Mouse (Mus musculus): ENCODE results near the gene Nt5m. TPM values are rescaled to one million over a fixed set of nuclear protein-coding genes. Genes with fewer than 3 reads are reported as not detected.

The Nt5m gene
- polyA plus RNA-seq, 1 experiment from 2014 or later: 43.0 TPM

DNA sequence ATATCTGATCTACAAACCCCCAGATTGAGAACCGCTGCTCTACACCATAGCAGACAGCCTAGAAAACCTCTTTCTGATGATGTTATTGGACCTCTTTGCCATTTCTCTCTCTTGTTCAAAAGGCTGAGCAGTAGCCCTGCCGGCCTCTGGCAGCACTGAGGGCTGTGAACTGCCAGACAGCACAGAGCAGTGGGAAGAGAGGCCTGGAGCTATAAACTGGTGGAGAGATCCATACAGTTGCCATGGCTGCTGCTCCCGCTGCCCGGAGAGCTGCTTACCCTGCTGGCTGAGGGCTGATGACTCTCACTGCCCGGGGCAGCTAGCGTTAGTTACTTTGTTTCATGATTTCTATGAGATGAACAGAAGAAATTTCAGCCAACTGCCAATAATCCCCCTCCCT is 52.6 kb downstream of the Nt5m start:
- WGBS: 77% methylated on average over 6 of the region's 6 CpGs
- Histone ChIP-seq H3K4me2 (replicated peaks) (no peak overlapping the region), H3K9ac (no peak overlapping the region), H3K27me3 (no peaks in the 10 kb centered on the region), H3K4me1 (no peaks in the 10 kb centered on the region), H3K36me3 (no peaks in the 10 kb centered on the region), H3K9me3 (no peaks in the 10 kb centered on the region), H3K4me3 (no peak overlapping the region), H3K27ac (no peak overlapping the region)
- ATAC-seq (ENCODE audit: insufficient number of reproducible peaks, insufficient read depth, low FRiP score, low TSS enrichment): no peak

- Histone ChIP-seq H3K9me3 (no peaks in the 10 kb centered on the region), H3K4me2 (replicated peaks) (no peak overlapping the region), H3K9ac (no peak overlapping the region), H3K27me3 (no peaks in the 10 kb centered on the region), H3K4me1 (no peaks in the 10 kb centered on the region), H3K27ac (no peak overlapping the region), H3K36me3 (no peaks in the 10 kb centered on the region), H3K4me3 (no peak overlapping the region)
- no peak for ATAC-seq (ENCODE audit: insufficient number of reproducible peaks, insufficient read depth, low FRiP score, low TSS enrichment)
- 64% methylated on average over 10 of the region's 10 CpGs for WGBS
Observed at GRCm38 (mm10) chr11:59893153-59893788, 54.0 kb downstream of the Nt5m start.

GRCm38 (mm10) chr11:59894916-59895315 is 55.7 kb downstream of the Nt5m start:
- H3K4me3 ChIP-seq: no peak overlapping the region
- H3K9me3 ChIP-seq: no peaks in the 10 kb centered on the region
- H3K9ac ChIP-seq: no peak overlapping the region
- H3K4me1 ChIP-seq: no peaks in the 10 kb centered on the region
- no peaks in the 10 kb centered on the region for H3K36me3 ChIP-seq
- H3K4me2 ChIP-seq (replicated peaks): no peak overlapping the region
- no peaks in the 10 kb centered on the region for H3K27me3 ChIP-seq
- 69% methylated on average over 6 of the region's 6 CpGs for WGBS
- no peak overlapping the region for H3K27ac ChIP-seq
- no peak for ATAC-seq (ENCODE audit: insufficient number of reproducible peaks, insufficient read depth, low FRiP score, low TSS enrichment)

DNA sequence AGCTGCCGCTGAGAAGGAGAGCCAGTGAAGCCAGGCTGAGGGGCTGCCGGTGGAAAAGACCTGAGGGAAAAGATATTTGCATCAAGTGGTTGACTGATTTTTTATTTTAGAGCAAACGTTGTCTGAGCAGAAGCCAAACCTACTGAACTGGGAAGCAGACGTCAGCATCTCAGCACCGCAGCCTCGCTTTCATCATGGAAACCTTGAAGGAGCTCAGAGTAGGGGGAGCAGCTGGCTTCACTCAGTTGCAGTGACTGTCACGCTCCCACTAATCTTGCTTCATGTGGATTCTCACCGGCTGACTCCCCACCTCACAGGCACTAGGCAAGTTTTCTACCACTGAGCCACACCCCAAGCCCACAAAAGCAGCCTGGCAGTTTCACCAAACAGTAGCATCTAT is 56.1 kb downstream of the Nt5m start:
- no peak overlapping the region for H3K9ac ChIP-seq
- no peak overlapping the region for H3K4me3 ChIP-seq
- no peak for ATAC-seq (ENCODE audit: insufficient number of reproducible peaks, insufficient read depth, low FRiP score, low TSS enrichment)
- H3K27ac ChIP-seq: no peak overlapping the region
- H3K36me3 ChIP-seq: no peaks in the 10 kb centered on the region
- H3K4me1 ChIP-seq: no peaks in the 10 kb centered on the region
- WGBS: 53% methylated on average over 8 of the region's 8 CpGs
- no peaks in the 10 kb centered on the region for H3K27me3 ChIP-seq
- H3K4me2 ChIP-seq (replicated peaks): no peak overlapping the region
- no peaks in the 10 kb centered on the region for H3K9me3 ChIP-seq

DNA sequence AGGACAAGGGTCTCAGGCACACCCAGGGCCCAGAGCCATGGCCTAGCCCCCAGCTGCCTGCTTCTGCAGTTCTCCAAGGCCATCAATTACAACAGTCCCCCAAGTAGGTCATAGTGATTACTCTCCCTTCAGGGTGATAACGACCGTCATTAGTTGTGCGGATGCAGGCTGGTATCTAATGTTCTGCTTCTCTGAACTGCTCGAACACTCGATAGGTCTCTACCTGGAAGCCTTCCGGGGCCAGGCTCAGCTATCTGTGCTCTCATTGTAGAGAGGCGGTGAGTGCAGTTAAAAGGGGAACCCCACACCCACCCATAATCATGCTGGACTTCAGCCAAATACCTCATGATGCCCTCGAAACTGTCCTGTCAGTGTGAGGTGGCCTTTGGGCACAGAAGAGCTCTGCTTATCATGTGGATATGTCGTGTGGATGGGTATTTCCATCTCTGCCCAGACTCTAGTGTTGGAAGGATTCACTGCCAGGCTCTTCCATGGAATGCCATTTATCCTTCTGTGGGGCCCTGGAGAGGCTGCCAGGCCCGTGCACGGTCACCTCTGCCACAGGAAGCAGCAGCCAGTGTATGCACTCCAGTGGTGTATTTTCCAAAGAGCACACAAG is 58.8 kb downstream of the Nt5m start:
- no peak overlapping the region for H3K4me3 ChIP-seq
- no peaks in the 10 kb centered on the region for H3K4me1 ChIP-seq
- ATAC-seq (ENCODE audit: insufficient number of reproducible peaks, insufficient read depth, low FRiP score, low TSS enrichment): no peak
- H3K27me3 ChIP-seq: no peaks in the 10 kb centered on the region
- H3K36me3 ChIP-seq: no peaks in the 10 kb centered on the region
- H3K9ac ChIP-seq: no peak overlapping the region
- H3K9me3 ChIP-seq: no peaks in the 10 kb centered on the region
- WGBS: 80% methylated on average over 11 of the region's 11 CpGs
- H3K27ac ChIP-seq: no peak overlapping the region
- no peak overlapping the region for H3K4me2 ChIP-seq (replicated peaks)

DNA sequence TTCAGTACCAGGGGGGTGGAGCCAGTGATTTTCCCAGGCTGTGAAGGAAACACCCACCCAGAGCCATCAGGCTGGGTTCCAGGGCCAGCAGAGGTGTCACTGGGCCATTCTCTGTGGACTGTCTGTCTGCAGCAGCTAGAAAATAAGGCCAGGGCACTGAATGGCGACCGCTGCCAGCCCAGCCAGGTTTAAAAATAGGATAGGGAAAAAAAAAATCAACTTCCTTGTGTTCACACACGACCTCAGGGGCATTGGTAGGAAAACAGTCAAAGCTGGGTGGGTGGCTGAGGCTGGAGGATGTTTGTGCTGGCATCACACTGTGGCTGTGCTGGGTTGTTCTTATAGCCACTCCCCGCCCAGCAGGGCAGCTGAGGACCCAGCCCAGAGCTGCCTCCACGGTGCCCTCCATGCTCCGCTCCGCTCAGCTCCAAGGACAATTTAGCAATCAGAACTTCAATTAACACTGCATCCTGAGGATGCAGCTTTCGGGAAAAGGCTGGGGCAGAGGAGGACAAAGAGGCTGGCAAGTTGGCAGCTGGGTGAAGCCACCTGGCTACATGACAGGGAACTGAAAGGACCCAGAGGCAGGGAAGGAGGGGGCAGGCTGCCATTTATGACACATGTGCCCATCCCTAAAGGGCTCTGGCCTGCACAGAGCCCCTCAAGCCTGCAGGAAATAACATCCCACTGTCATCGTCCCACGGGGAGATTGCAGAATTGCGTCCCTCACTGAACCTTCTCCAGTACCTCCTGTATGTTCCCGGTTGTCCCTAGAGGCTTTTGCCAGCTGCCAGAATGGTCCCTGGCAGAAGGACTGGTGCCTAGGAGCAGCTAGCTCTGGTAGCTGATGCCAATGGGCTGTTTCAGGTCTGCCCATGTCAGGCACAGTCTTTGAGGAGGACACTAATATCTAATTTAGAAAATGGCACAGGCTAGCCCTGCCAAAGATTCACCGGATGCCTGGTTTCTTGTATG is 60.8 kb downstream of the Nt5m start:
- Histone ChIP-seq H3K9me3 (no peaks in the 10 kb centered on the region), H3K4me3 (no peak overlapping the region), H3K9ac (no peak overlapping the region), H3K4me2 (replicated peaks) (no peak overlapping the region), H3K27me3 (no peaks in the 10 kb centered on the region), H3K27ac (no peak overlapping the region), H3K4me1 (no peaks in the 10 kb centered on the region), H3K36me3 (no peaks in the 10 kb centered on the region)
- ATAC-seq (ENCODE audit: insufficient number of reproducible peaks, insufficient read depth, low FRiP score, low TSS enrichment): no peak
- 49% methylated on average over 13 of the region's 13 CpGs for WGBS

- H3K4me3 ChIP-seq: no peak overlapping the region
- no peak overlapping the region for H3K4me2 ChIP-seq (replicated peaks)
- no peak for ATAC-seq (ENCODE audit: insufficient number of reproducible peaks, insufficient read depth, low FRiP score, low TSS enrichment)
- 82% methylated on average over 1 of the region's 1 CpGs for WGBS
- no peaks in the 10 kb centered on the region for H3K27me3 ChIP-seq
- no peaks in the 10 kb centered on the region for H3K9me3 ChIP-seq
- no peak overlapping the region for H3K27ac ChIP-seq
- H3K36me3 ChIP-seq: no peaks in the 10 kb centered on the region
- no peaks in the 10 kb centered on the region for H3K4me1 ChIP-seq
- no peak overlapping the region for H3K9ac ChIP-seq
Observed at GRCm38 (mm10) chr11:59900995-59901394, 61.7 kb downstream of the Nt5m start.

GRCm38 (mm10) chr11:59902045-59902726 is 62.9 kb downstream of the Nt5m start:
- H3K9me3 ChIP-seq: no peaks in the 10 kb centered on the region
- H3K4me1 ChIP-seq: no peaks in the 10 kb centered on the region
- no peak overlapping the region for H3K4me3 ChIP-seq
- H3K4me2 ChIP-seq (replicated peaks): no peak overlapping the region
- 61% methylated on average over 8 of the region's 8 CpGs for WGBS
- no peaks in the 10 kb centered on the region for H3K36me3 ChIP-seq
- ATAC-seq (ENCODE audit: insufficient number of reproducible peaks, insufficient read depth, low FRiP score, low TSS enrichment): no peak
- H3K9ac ChIP-seq: no peak overlapping the region
- no peaks in the 10 kb centered on the region for H3K27me3 ChIP-seq
- H3K27ac ChIP-seq: no peak overlapping the region

DNA sequence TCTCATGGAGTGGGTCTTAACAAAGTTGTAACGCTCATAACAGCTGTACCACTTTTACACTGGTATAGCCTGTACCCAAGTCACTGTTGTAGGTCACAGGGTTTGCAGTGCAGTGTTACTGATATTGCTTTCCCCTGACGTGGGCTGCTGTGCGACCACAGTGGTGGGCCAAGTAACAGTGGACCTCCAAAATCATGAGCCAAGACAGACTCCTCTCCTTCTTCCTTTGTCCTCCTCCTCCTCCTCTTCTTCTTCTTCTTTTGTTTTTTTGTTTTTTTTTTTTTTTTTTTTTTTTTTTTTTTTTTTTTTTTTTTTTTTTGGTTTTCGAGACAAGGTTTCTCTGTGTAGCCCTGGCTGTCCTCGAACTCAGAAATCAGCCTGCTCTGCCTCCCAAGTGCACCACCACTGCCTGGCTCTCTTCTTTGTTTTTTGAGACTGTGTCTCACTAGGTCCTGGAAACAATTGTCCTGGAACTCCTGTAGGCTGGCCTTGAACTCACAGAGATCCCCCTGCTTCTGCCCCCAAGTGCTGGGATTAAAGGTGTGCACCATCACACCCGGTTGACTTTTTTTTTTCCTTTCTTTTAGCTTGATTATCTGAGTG is 67.4 kb downstream of the Nt5m start:
- ATAC-seq (ENCODE audit: insufficient number of reproducible peaks, insufficient read depth, low FRiP score, low TSS enrichment): no peak
- Histone ChIP-seq H3K9ac (no peak overlapping the region), H3K27ac (no peak overlapping the region), H3K4me3 (no peak overlapping the region), H3K9me3 (no peaks in the 10 kb centered on the region), H3K36me3 (no peaks in the 10 kb centered on the region), H3K4me1 (no peaks in the 10 kb centered on the region), H3K27me3 (no peaks in the 10 kb centered on the region), H3K4me2 (replicated peaks) (no peak overlapping the region)
- 89% methylated on average over 6 of the region's 6 CpGs for WGBS

- no peak overlapping the region for H3K27ac ChIP-seq
- H3K9ac ChIP-seq: no peak overlapping the region
- no peaks in the 10 kb centered on the region for H3K9me3 ChIP-seq
- H3K36me3 ChIP-seq: no peaks in the 10 kb centered on the region
- WGBS: 65% methylated on average over 3 of the region's 3 CpGs
- H3K4me1 ChIP-seq: no peaks in the 10 kb centered on the region
- H3K4me2 ChIP-seq (replicated peaks): no peak overlapping the region
- no peak overlapping the region for H3K4me3 ChIP-seq
- H3K27me3 ChIP-seq: no peaks in the 10 kb centered on the region
- no peak for ATAC-seq (ENCODE audit: insufficient number of reproducible peaks, insufficient read depth, low FRiP score, low TSS enrichment)
Observed at GRCm38 (mm10) chr11:59908446-59908845, 69.2 kb downstream of the Nt5m start.

DNA sequence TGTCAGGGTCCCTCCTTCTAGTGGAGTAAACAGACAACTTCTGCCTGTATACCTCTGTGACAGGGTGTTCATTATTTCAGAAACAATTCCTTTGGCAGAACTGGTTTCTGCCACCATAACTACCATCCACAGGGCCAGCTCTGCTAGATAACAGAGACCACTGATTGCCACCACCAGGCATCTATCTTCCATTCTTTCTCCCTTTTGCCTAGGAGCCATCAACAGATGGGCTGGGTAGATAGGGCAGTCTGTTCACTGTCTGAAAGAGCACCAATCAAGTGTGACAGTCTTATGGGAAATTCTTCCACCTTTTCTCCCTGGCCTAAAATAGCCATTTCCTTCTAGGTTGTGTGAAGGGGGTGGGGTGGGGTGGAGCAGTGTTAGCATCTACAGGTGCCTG is 71.3 kb downstream of the Nt5m start:
- Histone ChIP-seq H3K4me1 (no peaks in the 10 kb centered on the region), H3K9ac (no peak overlapping the region), H3K27me3 (no peaks in the 10 kb centered on the region), H3K27ac (no peak overlapping the region), H3K36me3 (no peaks in the 10 kb centered on the region), H3K4me2 (replicated peaks) (no peak overlapping the region), H3K4me3 (no peak overlapping the region), H3K9me3 (no peaks in the 10 kb centered on the region)
- ATAC-seq (ENCODE audit: insufficient number of reproducible peaks, insufficient read depth, low FRiP score, low TSS enrichment): no peak
